Mouse (Mus musculus): ENCODE results near the gene 4921539E11Rik. TPM values are rescaled to one million over a fixed set of nuclear protein-coding genes. Genes with fewer than 3 reads are reported as not detected.

4921539E11Rik gene
- polyA plus RNA-seq, 1 experiment = not detected

DNA sequence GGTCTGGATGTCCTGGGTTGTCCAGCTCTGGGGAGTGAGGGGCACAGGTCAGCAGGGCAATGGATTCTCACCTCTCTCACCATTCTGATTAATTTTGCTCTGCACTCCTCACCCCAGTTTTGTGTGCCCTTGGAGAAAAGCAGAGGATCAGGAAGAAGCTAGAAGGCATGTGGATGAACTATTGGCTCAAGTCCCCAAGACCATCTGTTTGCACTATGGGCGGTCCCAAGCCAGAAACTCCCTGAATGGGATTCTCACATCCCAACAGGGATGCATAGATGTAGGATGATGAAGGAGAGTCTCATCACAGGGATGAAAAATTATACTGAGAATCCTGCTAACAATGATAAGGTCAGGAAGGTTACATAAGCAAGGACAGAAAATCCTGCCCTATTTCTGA is 13.2 kb upstream of the 4921539E11Rik start:
- no peak overlapping the region for H3K4me3 ChIP-seq (replicated peaks; ENCODE audit: extremely low read depth, low read depth, low read length)
- H3K4me1 ChIP-seq (ENCODE audit: control insufficient read depth, insufficient read depth, low read length) = no peaks in the 10 kb centered on the region
- no peak for DNase-seq
- TF ChIP-seq CTCF (IDR thresholded peaks at IDR 0.05; ENCODE audit: insufficient read depth, low read length) (no peak), POLR2A (IDR thresholded peaks at IDR 0.05; ENCODE audit: borderline replicate concordance, extremely low read depth, low read depth, low read length) (no peak)
- WGBS = 86% methylated on average over 1 of the region's 1 CpGs

DNA sequence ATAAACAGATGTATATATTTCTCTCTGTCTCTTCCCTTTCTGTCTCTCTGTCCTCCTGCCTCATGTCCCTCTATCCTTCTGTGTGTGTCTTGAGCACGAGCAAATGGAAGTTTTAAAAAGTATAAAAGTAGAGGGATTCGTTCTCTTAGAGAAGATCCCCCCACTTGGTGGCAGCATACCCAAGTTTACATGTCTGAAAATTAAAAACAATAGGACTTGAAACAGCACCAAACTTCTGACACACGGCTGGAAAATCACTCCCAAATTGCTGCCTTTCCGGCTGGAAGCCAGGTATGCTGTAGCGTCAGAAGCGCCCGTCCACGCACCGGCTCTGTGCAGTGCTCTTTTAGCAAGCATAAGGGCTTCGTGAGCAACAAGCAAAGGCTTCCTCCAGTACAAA is 8.7 kb upstream of the 4921539E11Rik start:
- H3K4me3 ChIP-seq (replicated peaks; ENCODE audit: extremely low read depth, low read depth, low read length) = no peak overlapping the region
- WGBS = 51% methylated on average over 10 of the region's 10 CpGs
- TF ChIP-seq POLR2A (IDR thresholded peaks at IDR 0.05; ENCODE audit: borderline replicate concordance, extremely low read depth, low read depth, low read length) = no peak
- TF ChIP-seq CTCF (IDR thresholded peaks at IDR 0.05; ENCODE audit: insufficient read depth, low read length) = no peak
- no peak for DNase-seq
- H3K4me1 ChIP-seq (ENCODE audit: control insufficient read depth, insufficient read depth, low read length) = no peaks in the 10 kb centered on the region

GRCm38 (mm10) chr4:103288342-103288741 is 2.3 kb downstream of the 4921539E11Rik start:
- no peak overlapping the region for H3K4me3 ChIP-seq (replicated peaks; ENCODE audit: extremely low read depth, low read depth, low read length)
- WGBS = 76% methylated on average over 7 of the region's 7 CpGs
- DNase-seq = no peak
- no peaks in the 10 kb centered on the region for H3K4me1 ChIP-seq (ENCODE audit: control insufficient read depth, insufficient read depth, low read length)
- no peak for TF ChIP-seq CTCF (IDR thresholded peaks at IDR 0.05; ENCODE audit: insufficient read depth, low read length)
- no peak for TF ChIP-seq POLR2A (IDR thresholded peaks at IDR 0.05; ENCODE audit: borderline replicate concordance, extremely low read depth, low read depth, low read length)

- TF ChIP-seq POLR2A (IDR thresholded peaks at IDR 0.05; ENCODE audit: borderline replicate concordance, extremely low read depth, low read depth, low read length) (no peak), CTCF (IDR thresholded peaks at IDR 0.05; ENCODE audit: insufficient read depth, low read length) (no peak)
- WGBS = 67% methylated on average over 7 of the region's 8 CpGs
- no peaks in the 10 kb centered on the region for H3K4me1 ChIP-seq (ENCODE audit: control insufficient read depth, insufficient read depth, low read length)
- DNase-seq = no peak
- H3K4me3 ChIP-seq (replicated peaks; ENCODE audit: extremely low read depth, low read depth, low read length) = no peak overlapping the region
Measured at GRCm38 (mm10) chr4:103273021-103273420, 17.6 kb downstream of the 4921539E11Rik start.

GRCm38 (mm10) chr4:103269336-103269735 is 21.3 kb downstream of the 4921539E11Rik start:
- Histone ChIP-seq H3K4me3 (replicated peaks; ENCODE audit: extremely low read depth, low read depth, low read length) (no peak overlapping the region), H3K4me1 (ENCODE audit: control insufficient read depth, insufficient read depth, low read length) (no peaks in the 10 kb centered on the region)
- WGBS = 84% methylated on average over 4 of the region's 4 CpGs
- DNase-seq = no peak
- TF ChIP-seq POLR2A (IDR thresholded peaks at IDR 0.05; ENCODE audit: borderline replicate concordance, extremely low read depth, low read depth, low read length) (no peak), CTCF (IDR thresholded peaks at IDR 0.05; ENCODE audit: insufficient read depth, low read length) (no peak)

GRCm38 (mm10) chr4:103265166-103265565 is 25.5 kb downstream of the 4921539E11Rik start:
- H3K4me3 ChIP-seq (replicated peaks; ENCODE audit: extremely low read depth, low read depth, low read length) = no peak overlapping the region
- H3K4me1 ChIP-seq (ENCODE audit: control insufficient read depth, insufficient read depth, low read length) = no peaks in the 10 kb centered on the region
- 40% methylated on average over 2 of the region's 2 CpGs for WGBS
- no peak for DNase-seq
- TF ChIP-seq POLR2A (IDR thresholded peaks at IDR 0.05; ENCODE audit: borderline replicate concordance, extremely low read depth, low read depth, low read length) = no peak
- no peak for TF ChIP-seq CTCF (IDR thresholded peaks at IDR 0.05; ENCODE audit: insufficient read depth, low read length)

DNA sequence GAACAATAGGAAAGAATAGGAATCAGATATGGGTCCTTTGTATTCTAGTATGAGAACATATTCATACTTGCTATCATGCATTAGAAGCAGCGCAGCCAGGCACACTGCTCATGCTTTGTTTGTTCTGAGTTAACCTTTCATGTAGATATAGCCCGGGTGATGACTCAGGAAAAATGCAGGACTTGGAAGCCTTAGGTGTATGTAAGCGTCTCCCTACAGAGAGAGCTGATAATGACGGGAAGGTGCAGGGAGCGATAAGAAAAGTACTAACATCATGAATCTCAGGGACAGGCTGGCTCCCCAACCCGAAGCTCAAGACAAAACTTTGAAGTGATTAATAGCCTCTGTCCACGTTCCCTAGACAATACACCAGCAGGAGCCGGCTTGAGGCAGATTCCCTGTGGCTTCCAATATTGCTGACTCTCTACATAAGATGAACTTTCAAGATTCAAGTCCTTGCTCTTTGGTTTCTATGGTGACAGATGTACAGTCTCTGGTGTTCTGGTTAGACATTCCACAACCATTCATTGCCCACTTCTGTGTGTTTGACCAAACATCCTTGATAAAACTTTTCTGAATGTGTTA is 26.8 kb downstream of the 4921539E11Rik start:
- DNase-seq = no peak
- no peak overlapping the region for H3K4me3 ChIP-seq (replicated peaks; ENCODE audit: extremely low read depth, low read depth, low read length)
- no peak for TF ChIP-seq POLR2A (IDR thresholded peaks at IDR 0.05; ENCODE audit: borderline replicate concordance, extremely low read depth, low read depth, low read length)
- no peak for TF ChIP-seq CTCF (IDR thresholded peaks at IDR 0.05; ENCODE audit: insufficient read depth, low read length)
- 19% methylated on average over 8 of the region's 8 CpGs for WGBS
- no peaks in the 10 kb centered on the region for H3K4me1 ChIP-seq (ENCODE audit: control insufficient read depth, insufficient read depth, low read length)

GRCm38 (mm10) chr4:103263378-103263777 is 27.3 kb downstream of the 4921539E11Rik start:
- no peak for DNase-seq
- 27% methylated on average over 5 of the region's 5 CpGs for WGBS
- TF ChIP-seq CTCF (IDR thresholded peaks at IDR 0.05; ENCODE audit: insufficient read depth, low read length) = no peak
- no peak for TF ChIP-seq POLR2A (IDR thresholded peaks at IDR 0.05; ENCODE audit: borderline replicate concordance, extremely low read depth, low read depth, low read length)
- no peaks in the 10 kb centered on the region for H3K4me1 ChIP-seq (ENCODE audit: control insufficient read depth, insufficient read depth, low read length)
- no peak overlapping the region for H3K4me3 ChIP-seq (replicated peaks; ENCODE audit: extremely low read depth, low read depth, low read length)

DNA sequence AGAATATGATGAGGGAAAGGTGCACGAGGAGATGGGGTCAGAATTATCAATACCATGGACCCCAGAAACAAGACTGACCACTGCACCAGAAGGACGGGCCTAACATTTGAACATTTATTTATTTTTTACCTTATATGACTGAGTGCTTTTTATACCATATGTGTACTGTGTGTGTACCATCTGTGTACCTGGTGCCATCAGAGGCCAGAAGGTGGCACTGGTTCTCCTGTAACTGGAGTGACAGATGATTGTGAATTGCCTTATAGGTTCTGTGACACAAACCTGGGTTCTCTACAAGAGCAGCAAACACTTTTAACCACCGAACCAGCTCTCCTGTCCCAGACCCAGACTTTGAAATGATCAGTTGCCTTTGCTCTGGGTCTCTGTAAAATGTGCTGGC is 31.8 kb downstream of the 4921539E11Rik start:
- no peak for DNase-seq
- TF ChIP-seq POLR2A (IDR thresholded peaks at IDR 0.05; ENCODE audit: borderline replicate concordance, extremely low read depth, low read depth, low read length) = no peak
- 80% methylated on average over 3 of the region's 3 CpGs for WGBS
- Histone ChIP-seq H3K4me1 (ENCODE audit: control insufficient read depth, insufficient read depth, low read length) (no peaks in the 10 kb centered on the region), H3K4me3 (replicated peaks; ENCODE audit: extremely low read depth, low read depth, low read length) (no peak overlapping the region)

DNA sequence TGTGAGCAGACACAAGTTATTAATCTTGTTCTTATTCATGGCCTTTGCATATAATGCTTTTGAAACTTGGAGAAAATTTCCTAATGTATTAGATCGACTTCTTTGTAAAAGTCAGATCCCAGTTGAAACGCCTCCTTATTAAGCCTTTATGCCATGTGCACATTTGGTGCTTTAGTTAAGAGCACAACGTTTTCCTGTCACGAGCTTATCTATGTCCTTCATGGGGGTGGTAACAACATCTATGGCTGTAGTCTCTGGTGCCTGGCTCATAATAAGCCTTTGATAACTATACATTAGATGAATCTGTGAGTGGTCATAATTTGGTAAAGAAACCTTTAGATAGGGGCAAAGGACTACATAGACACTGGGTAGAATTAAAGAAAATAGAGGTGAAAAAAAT is 36.8 kb downstream of the 4921539E11Rik start:
- TF ChIP-seq POLR2A (IDR thresholded peaks at IDR 0.05; ENCODE audit: borderline replicate concordance, extremely low read depth, low read depth, low read length) (no peak), CTCF (IDR thresholded peaks at IDR 0.05; ENCODE audit: insufficient read depth, low read length) (no peak)
- Histone ChIP-seq H3K4me3 (replicated peaks; ENCODE audit: extremely low read depth, low read depth, low read length) (no peak overlapping the region), H3K4me1 (ENCODE audit: control insufficient read depth, insufficient read depth, low read length) (no peaks in the 10 kb centered on the region)
- DNase-seq = no peak
- whole genome bisulfite sequencing = 70% methylated on average over 4 of the region's 4 CpGs
